Mouse (Mus musculus) erythroblast, adult 5-6 weeks (primary cell): ENCODE data around the gene Srxn1. TPM values are rescaled to one million over a fixed set of nuclear protein-coding genes. Genes with fewer than 3 reads are reported as not detected.
A peak's percentile ranks its signal among the peaks of the same experiment; 100 is the strongest.

ENCODE experiments used
- ATAC-seq: replicated peaks from 2 replicates; pipeline ENCODE4 v1.8.0; 2016; ENCODE audit warnings: moderate number of reproducible peaks, mild to moderate bottlenecking, moderate TSS enrichment, inconsistent platforms; ENCODE audit not compliant: poor library complexity, low FRiP score, severe bottlenecking
- total RNA-seq, 2 experiments: library from RNA; stranded (forward) in 1 of 2; stranded (reverse) in 1 of 2; fragments of 150-400 nt in 1 of 2; fragments of 200-764, 138-1000 nt in 1 of 2; gene quantifications; 2 replicates each; pipeline versions ENCODE4 v1.2.3 to v1.2.4; 2015 to 2017; ENCODE audit warnings: low replicate concordance in 2 of 2

Gene Srxn1
- total RNA-seq, 2 experiments from 2014 or later: 3.5 to 9.5 TPM

DNA sequence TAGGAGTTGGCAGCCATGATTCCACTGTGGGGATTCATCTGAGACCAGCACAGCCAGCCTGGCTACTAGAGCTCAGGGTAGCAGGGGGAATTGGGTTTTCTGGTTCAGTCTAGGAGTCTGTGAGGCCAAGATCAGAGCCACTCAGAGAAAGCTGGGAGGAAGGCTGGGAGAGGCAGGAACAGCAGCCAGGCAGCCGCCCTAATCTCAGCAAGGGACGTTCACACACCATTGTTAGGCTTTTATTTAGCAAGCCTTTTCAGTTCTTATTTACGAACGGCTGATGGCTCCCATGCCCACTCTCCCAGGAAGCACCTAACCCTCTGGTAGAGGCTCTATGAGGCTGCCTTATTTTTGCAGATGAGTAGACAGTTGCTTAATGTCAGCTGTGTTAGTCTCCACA is 44.6 kb downstream of the Srxn1 start:
- ATAC-seq: no peak

DNA sequence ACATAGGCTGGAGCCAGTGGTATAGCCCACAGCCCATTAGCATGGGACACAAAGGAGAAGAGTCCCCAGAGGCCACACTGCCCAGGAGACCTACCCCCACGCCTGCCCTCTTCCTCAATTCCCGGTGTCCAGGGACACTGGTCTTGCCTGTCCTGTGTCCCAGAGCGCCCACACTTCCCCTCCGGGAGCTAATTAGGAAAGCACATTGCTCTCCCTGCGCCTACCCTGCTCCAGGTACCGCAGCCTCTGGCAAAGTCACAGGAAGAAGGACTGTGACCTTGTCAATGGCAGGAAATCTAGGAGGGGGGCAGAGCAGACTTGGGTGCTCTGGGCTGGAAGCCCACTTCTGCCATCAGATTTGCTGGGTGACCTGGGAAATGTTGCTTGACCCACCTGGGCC is 45.1 kb downstream of the Srxn1 start:
- no peak for ATAC-seq

DNA sequence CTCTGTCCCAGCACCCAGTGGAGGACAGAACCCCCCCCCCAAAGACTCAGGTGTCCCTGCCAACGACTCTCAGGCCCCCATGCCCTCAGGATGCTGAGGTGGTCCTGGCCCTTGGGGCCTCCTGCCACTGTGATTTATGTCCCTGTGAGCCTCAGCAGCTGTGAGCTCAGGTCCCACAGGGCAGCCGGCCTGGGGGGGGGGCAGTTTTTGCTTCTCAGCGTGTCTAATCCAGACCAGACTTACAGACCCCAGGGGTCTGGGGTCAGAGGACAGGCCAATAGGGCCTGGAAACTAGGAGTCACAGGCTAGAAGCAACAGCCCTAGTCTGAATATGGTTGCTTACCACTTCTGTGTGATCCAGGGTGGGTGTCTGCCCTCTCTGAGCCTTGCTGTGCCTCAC is 48.0 kb downstream of the Srxn1 start:
- ATAC-seq: no peak

DNA sequence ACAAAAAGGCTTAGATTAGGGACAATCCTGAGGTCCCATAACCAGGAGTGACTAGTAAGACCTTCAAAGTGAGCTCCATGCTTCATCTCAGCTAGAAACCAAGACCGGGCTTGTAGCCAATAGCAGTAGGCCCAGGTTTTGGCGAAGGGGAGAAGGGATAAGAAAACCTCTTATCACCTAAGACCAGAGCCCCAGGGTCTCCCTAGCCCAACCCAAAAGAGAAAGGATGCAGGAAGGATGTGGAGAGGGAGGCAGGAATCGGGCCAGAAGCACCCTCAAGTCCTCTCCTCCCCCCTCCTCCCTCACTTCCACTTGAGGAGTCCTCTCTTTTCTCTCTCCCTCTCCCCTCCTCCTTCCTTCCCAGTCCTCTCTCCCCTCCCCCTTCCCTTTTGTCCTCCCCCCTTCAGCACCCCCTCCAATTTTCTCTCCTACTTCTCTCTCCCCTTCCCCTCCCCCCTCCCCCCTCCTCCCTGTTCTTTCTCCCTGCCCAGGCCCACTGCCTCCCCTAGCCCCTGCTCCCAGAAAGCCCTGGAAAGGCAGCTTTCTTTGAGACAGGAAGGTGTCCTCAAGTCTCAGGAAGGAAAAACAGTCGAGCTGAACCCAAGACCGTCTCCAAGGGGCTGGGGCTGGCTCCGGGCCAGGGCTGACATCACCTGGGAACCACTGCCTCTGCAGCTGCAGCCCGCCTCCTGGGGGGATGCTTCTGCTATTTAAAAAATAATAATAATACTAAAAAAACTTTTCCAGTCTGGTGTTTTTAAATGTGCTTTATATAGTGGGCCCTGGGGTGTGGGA is 50.3 kb downstream of the Srxn1 start:
- 0 out of 2 replicates have a peak, but pooled peaks have one; percentile 8 for ATAC-seq

DNA sequence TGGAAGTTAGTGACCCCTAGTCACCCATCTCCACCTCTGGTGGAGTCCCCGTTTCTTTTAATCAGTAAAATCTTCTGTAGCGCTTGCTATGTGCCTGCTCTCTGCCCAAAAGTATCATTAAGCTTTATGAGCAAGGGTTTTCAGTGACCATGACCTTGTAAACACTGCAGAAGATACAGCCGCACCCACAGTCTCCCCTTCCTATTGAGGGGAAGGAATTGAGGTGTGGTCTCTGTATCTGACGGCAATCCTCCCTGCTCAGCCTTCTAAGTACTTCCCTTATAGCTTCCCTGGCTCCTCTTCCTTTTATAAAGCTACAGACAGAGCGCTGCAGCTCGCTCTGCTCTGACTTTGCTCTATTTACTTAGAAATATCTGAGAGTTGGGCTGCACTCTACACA is 51.2 kb downstream of the Srxn1 start:
- no peak for ATAC-seq

DNA sequence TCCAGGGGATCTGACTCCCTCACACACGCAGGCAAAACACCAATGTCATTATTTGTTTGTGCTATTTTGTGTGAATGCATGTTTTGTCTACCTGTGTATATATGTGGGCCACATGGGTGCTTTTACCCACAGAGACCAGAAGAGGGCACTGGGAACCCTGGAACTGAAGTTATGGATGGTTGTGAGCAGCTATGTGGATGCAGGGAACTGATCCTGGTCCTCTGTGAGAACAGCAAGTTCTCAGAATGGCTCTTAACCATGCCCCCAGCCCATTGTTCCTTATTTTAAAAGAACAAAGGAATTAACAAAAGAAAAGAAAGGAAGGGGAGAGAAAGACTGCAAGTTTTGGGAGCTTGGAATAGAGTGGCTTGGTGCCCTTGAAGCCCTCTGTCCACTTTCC is 54.2 kb downstream of the Srxn1 start:
- no peak for ATAC-seq

Other genes starting within 250 kb of the Srxn1 start
- not detected in 2 replicates for gene Angpt4, start 194.3 kb upstream of the Srxn1 start, total RNA-seq (2015; ENCODE audit: low replicate concordance)
- gene Angpt4, start 194.3 kb upstream of the Srxn1 start, total RNA-seq (2017; ENCODE audit: low replicate concordance): not detected in 2 replicates
- 2.1 and 3.1 TPM in 2 replicates for gene Fam110a, start 125.3 kb upstream of the Srxn1 start, total RNA-seq (2015; ENCODE audit: low replicate concordance)
- 0.70 and 5.7 TPM in 2 replicates for gene Fam110a, start 125.3 kb upstream of the Srxn1 start, total RNA-seq (2017; ENCODE audit: low replicate concordance)
- gene Slc52a3, start 109.0 kb upstream of the Srxn1 start, total RNA-seq (2015; ENCODE audit: low replicate concordance): not detected in 2 replicates
- gene Slc52a3, start 109.0 kb upstream of the Srxn1 start, total RNA-seq (2017; ENCODE audit: low replicate concordance): not detected in 2 replicates
- gene Scrt2, start 24.0 kb upstream of the Srxn1 start, total RNA-seq (2015; ENCODE audit: low replicate concordance): not detected in 2 replicates
- not detected in 2 replicates for gene Scrt2, start 24.0 kb upstream of the Srxn1 start, total RNA-seq (2017; ENCODE audit: low replicate concordance)
- gene Tcf15, start 38.0 kb downstream of the Srxn1 start, total RNA-seq (2015; ENCODE audit: low replicate concordance): not detected in 2 replicates
- gene Tcf15, start 38.0 kb downstream of the Srxn1 start, total RNA-seq (2017; ENCODE audit: low replicate concordance): not detected in 2 replicates
- gene Csnk2a1, start 121.3 kb downstream of the Srxn1 start, total RNA-seq (2015; ENCODE audit: low replicate concordance): 25.3 and 32.5 TPM in 2 replicates
- gene Csnk2a1, start 121.3 kb downstream of the Srxn1 start, total RNA-seq (2017; ENCODE audit: low replicate concordance): 31.9 and 41.4 TPM in 2 replicates
- gene Tbc1d20, start 188.3 kb downstream of the Srxn1 start, total RNA-seq (2015; ENCODE audit: low replicate concordance): 9.6 and 17.9 TPM in 2 replicates
- 5.6 and 9.9 TPM in 2 replicates for gene Tbc1d20, start 188.3 kb downstream of the Srxn1 start, total RNA-seq (2017; ENCODE audit: low replicate concordance)
- 28.2 TPM in 2 replicates for gene Rbck1, start 227.1 kb downstream of the Srxn1 start, total RNA-seq (2015; ENCODE audit: low replicate concordance)
- gene Rbck1, start 227.1 kb downstream of the Srxn1 start, total RNA-seq (2017; ENCODE audit: low replicate concordance): 16.6 and 25.1 TPM in 2 replicates
- gene Trib3, start 238.5 kb downstream of the Srxn1 start, total RNA-seq (2015; ENCODE audit: low replicate concordance): 1.0 TPM in 1 of 2 replicates, not detected in the other
- 0.26 and 0.98 TPM in 2 replicates for gene Trib3, start 238.5 kb downstream of the Srxn1 start, total RNA-seq (2017; ENCODE audit: low replicate concordance)